Comparison of ENCODE assay signal across 8 mouse cellular contexts in genomic region chr9:21989230-21990110, GRCm38 (mm10). TPM values are rescaled to one million over a fixed set of nuclear protein-coding genes. Genes with fewer than 3 reads are reported as not detected.
DNase-seq lines count a peak whose midpoint lies in the region; ATAC-seq lines count a peak whose summit lies in the region.

Gene Rgl3, minus strand, starts transcription at chr9:21989446.

- H3K9me3 ChIP-seq in forebrain, embryonic 16.5 days (ENCODE audit: control insufficient read depth, low read length), result no peaks in the 10 kb centered on the region
- no peaks in the 10 kb centered on the region for H3K9me3 ChIP-seq in hindbrain, embryonic 13.5 days
- H3K9me3 ChIP-seq in liver, embryonic 12.5 days (replicated peaks), result no peaks in the 10 kb centered on the region

- intact Hi-C loops in left cerebral cortex, postnatal 25 days (cut with DNase I), result no loop called here

- H3K4me2 ChIP-seq in forebrain, embryonic 16.5 days (ENCODE audit: low read length), result peak within 1 kb of the TSS; percentile 55
- H3K4me2 ChIP-seq in hindbrain, embryonic 13.5 days, result peak within 1 kb of the TSS; percentile 57
- peak within 1 kb of the TSS; percentile 54 for H3K4me2 ChIP-seq in liver, embryonic 12.5 days

- H3K4me1 ChIP-seq in forebrain, embryonic 16.5 days (replicated peaks; ENCODE audit: control insufficient read depth, insufficient read depth, low read length), result peaks cover 21% of the 10 kb centered on the region
- H3K4me1 ChIP-seq in hindbrain, embryonic 13.5 days (replicated peaks), result peaks cover 26% of the 10 kb centered on the region
- peaks cover 18% of the 10 kb centered on the region for H3K4me1 ChIP-seq in liver, embryonic 12.5 days

- WGBS in forebrain, embryonic 16.5 days, result under 1% methylated on average over 42 of the region's 42 CpGs
- WGBS in hindbrain, embryonic 13.5 days, result under 1% methylated on average over 41 of the region's 42 CpGs
- 3% methylated on average over 41 of the region's 42 CpGs for WGBS in liver, embryonic 12.5 days (ENCODE audit: insufficient replicate concordance)

- peaks cover 42% of the 10 kb centered on the region for H3K27me3 ChIP-seq in forebrain, embryonic 16.5 days (replicated peaks; ENCODE audit: control insufficient read depth, insufficient read depth, low read length)
- peaks cover 91% of the 10 kb centered on the region for H3K27me3 ChIP-seq in hindbrain, embryonic 13.5 days
- peaks cover 100% of the 10 kb centered on the region for H3K27me3 ChIP-seq in liver, embryonic 12.5 days (replicated peaks)

- peak within 1 kb of the TSS; percentile 36 for H3K4me3 ChIP-seq in forebrain, embryonic 16.5 days (replicated peaks; ENCODE audit: low read length)
- H3K4me3 ChIP-seq in hindbrain, embryonic 13.5 days, result peak within 1 kb of the TSS; percentile 36
- peak within 1 kb of the TSS; percentile 42 for H3K4me3 ChIP-seq in liver, embryonic 12.5 days

- ATAC-seq in forebrain, embryonic 16.5 days, result peak; percentile 26; the same call in 1 of the 2 replicates
- ATAC-seq in hindbrain, embryonic 13.5 days (ENCODE audit: low FRiP score), result no peak
- no peak for ATAC-seq in liver, embryonic 12.5 days
- ATAC-seq in activated CD4-positive, CD25-positive, alpha-beta regulatory T cell, adult 4 months, result no peak

- peak; percentile 49 for DNase-seq in MN1 (ENCODE audit: low spot score)
- DNase-seq in cerebellum, adult 11 months, result peak; percentile 75
- DNase-seq in neural tube, embryonic 10.5 days (ENCODE audit: extremely low spot score, low spot score), result peak; percentile 69
- no peak for DNase-seq in left cerebral cortex, postnatal 25 days (ENCODE audit: low spot score in 2 of 2)

- H3K36me3 ChIP-seq in forebrain, embryonic 16.5 days (ENCODE audit: control insufficient read depth, insufficient read depth), result no peaks in the 10 kb centered on the region
- no peaks in the 10 kb centered on the region for H3K36me3 ChIP-seq in hindbrain, embryonic 13.5 days
- no peaks in the 10 kb centered on the region for H3K36me3 ChIP-seq in liver, embryonic 12.5 days

- no peak within 1 kb of the TSS for H3K27ac ChIP-seq in forebrain, embryonic 16.5 days (ENCODE audit: low read length)
- no peak within 1 kb of the TSS for H3K27ac ChIP-seq in hindbrain, embryonic 13.5 days
- no peak within 1 kb of the TSS for H3K27ac ChIP-seq in liver, embryonic 12.5 days

- H3K9ac ChIP-seq in forebrain, embryonic 16.5 days (replicated peaks; ENCODE audit: low read depth, low read length), result peak within 1 kb of the TSS; percentile 44
- peak within 1 kb of the TSS; percentile 64 for H3K9ac ChIP-seq in hindbrain, embryonic 13.5 days
- no peak within 1 kb of the TSS for H3K9ac ChIP-seq in liver, embryonic 12.5 days

RNA-seq across cellular contexts. Expression of gene Rgl3, which starts in this region (rescaled TPM):
- polyA plus RNA-seq in forebrain, embryonic 16.5 days (2015; fragmentation: Nextera tagmentation; extraction: Ambion mirVana), result 0.76 and 1.5 TPM in 2 replicates
- polyA plus RNA-seq in hindbrain, embryonic 13.5 days (2015; fragmentation: Nextera tagmentation; extraction: Ambion mirVana), result 1.1 TPM in 2 replicates
- polyA plus RNA-seq in liver, embryonic 12.5 days (2016; fragmentation: Nextera tagmentation; extraction: Ambion mirVana), result 0.20 and 0.46 TPM in 2 replicates
- 1 to 10 TPM; 1.8 to 2.0 TPM for total RNA-seq in left cerebral cortex, postnatal 25 days (2021)
- polyA plus RNA-seq in activated CD4-positive, CD25-positive, alpha-beta regulatory T cell, adult 4 months (2017; shearing (Covaris generic)), result not detected

Comparison
In these comparisons a context has a peak if more than half of its experiments do, and no peak if none do; other contexts are left out.
1. DNase-seq: peak in MN1 (single experiment), cerebellum, adult 11 months (single experiment) and neural tube, embryonic 10.5 days (single experiment); none in left cerebral cortex, postnatal 25 days (0 of 2).
2. Peak in every context shown above with its lines, with median percentiles within 50 percentile points of each other: H3K4me2 ChIP-seq and H3K4me3 ChIP-seq.